Mouse (Mus musculus) embryonic fibroblast, embryonic 13.5 days (primary cell): ENCODE data around the gene P4ha3.

Experiments
- CTCF ChIP-seq: IDR thresholded peaks from 2 replicates; pipeline ENCODE4 v1.5.1; 2011; ENCODE audit warnings: mild to moderate bottlenecking, control low read depth, low read length, moderate library complexity, borderline replicate concordance; ENCODE audit not compliant: insufficient read depth
- POLR2A ChIP-seq: IDR thresholded peaks from 2 replicates; pipeline ENCODE4 v1.6.1; 2011; ENCODE audit warnings: low read depth, mild to moderate bottlenecking, control low read depth, low read length, moderate library complexity

DNA sequence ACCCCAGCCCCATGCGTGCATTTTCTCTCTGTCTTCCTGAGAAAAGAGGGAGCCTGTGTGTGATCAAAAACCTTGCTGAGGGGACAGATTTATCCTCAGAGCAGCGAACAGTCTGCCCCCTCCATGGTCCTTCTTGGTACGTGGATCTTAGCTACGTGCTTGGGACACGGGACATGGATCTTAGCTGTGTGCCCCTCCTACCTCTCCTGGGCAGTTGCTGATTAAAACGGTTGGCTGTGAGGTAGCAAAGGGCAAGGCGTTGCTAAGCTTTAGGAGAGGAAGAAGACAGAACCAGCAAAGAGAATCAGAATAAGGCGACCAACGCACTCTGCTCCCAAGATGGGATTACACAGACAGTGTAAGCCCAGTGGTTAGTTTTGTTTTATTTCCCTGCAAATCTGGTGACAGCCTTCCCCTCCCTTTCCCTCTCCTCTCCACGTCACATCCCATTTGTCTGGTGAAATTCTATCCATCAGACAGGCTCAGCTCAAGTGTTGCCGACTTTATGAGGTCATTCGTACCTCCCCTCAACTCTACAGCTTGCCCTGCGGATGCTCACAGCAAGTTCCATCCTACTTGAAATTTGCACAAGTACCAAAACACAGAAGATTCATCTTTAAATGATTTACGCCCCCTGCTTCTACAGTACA, 13.7 kb downstream of the P4ha3 start:
- TF ChIP-seq POLR2A (no peak), CTCF (no peak)
